Mouse (Mus musculus) Patski (cell line): ENCODE measurements around the gene Sigmar1. TPM values are rescaled to one million over a fixed set of nuclear protein-coding genes. Genes with fewer than 3 reads are reported as not detected.
"Not testable (repeated sequence)": the region's sequence is repeated elsewhere in the genome, so short reads cannot be mapped to it uniquely, and the experiment has no call there.

ENCODE experiments used
- ATAC-seq: fragments of 100-300 bp; one replicate; pipeline ENCODE4 v1.8.0; 2021
- CTCF ChIA-PET: fragments of 350-600 bp; sonication (Branson Sonifier 250); formaldehyde crosslinking; loops from one replicate; lab custom pipeline; 2022; ENCODE audit warnings: inconsistent platforms; lab: Charles Lee
- POLR2A ChIA-PET: fragments of 350-600 bp; sonication (Branson Sonifier 250); formaldehyde crosslinking; loops from one replicate; lab custom pipeline; 2022; ENCODE audit warnings: antibody characterized with exemption, inconsistent platforms; lab: Charles Lee
- DNase-seq: peaks from one replicate; pipeline ENCODE4 v3.0.0-alpha.2; 2011; ENCODE audit warnings: low read depth, low spot score
- H3K27me3 ChIP-seq: fragments of 371-371 bp; one replicate; pipeline ENCODE4 v1.5.1; 2021
- CTCF ChIP-seq: fragments of 100-300 bp; IDR thresholded peaks from one replicate; pipeline ENCODE4 v1.5.1; 2021
- in situ Hi-C: fragments of 300-500 bp; cut with MboI; formaldehyde crosslinking; loops from 3 replicates; pipeline ENCODE4 v1.11.1; 2018; ENCODE audit warnings: low pct_unique_long_range_greater_than_20kb, mixed read lengths
- polyA plus RNA-seq: library from polyadenylated mRNA; unstranded; gene quantifications from one replicate; pipeline ENCODE4 v1.2.3, GENCODE M21; 2021

The Sigmar1 gene
- polyA plus RNA-seq, 1 experiment from 2014 or later = 44.4 TPM

GRCm38 (mm10) chr4:41710229-41710628 lies 45.7 kb downstream of the Sigmar1 start:
- in situ Hi-C loops = loop anchor here (25.0 kb wide), 1 partner anchor 573 kb away; the partner anchor contains the start of gene Ube2r2
- TF ChIP-seq CTCF = no peak
- no peaks in the 10 kb centered on the region for H3K27me3 ChIP-seq
- ChIA-PET CTCF (no interaction called here), POLR2A (no interaction called here)
- DNase-seq (no peak), ATAC-seq (no peak)

GRCm38 (mm10) chr4:41708192-41708745 lies 47.7 kb downstream of the Sigmar1 start:
- ATAC-seq (no peak), DNase-seq (no peak)
- in situ Hi-C loops = loop anchor here (5.0 to 25.0 kb wide), 3 partner anchors 51 to 571 kb away; partner anchors contain the start of gene Ube2r2
- TF ChIP-seq CTCF = no peak
- POLR2A ChIA-PET = interaction anchor here (0.6 kb wide), 1 partner anchor 37 kb away, joined by 3 read pairs; no protein-coding TSS in a partner anchor
- no peaks in the 10 kb centered on the region for H3K27me3 ChIP-seq
- CTCF ChIA-PET = interaction anchor here (0.9 to 1.4 kb wide), 10 partner anchors 31 to 243 kb away, joined by 3 to 12 read pairs (median 3); no protein-coding TSS in a partner anchor

DNA sequence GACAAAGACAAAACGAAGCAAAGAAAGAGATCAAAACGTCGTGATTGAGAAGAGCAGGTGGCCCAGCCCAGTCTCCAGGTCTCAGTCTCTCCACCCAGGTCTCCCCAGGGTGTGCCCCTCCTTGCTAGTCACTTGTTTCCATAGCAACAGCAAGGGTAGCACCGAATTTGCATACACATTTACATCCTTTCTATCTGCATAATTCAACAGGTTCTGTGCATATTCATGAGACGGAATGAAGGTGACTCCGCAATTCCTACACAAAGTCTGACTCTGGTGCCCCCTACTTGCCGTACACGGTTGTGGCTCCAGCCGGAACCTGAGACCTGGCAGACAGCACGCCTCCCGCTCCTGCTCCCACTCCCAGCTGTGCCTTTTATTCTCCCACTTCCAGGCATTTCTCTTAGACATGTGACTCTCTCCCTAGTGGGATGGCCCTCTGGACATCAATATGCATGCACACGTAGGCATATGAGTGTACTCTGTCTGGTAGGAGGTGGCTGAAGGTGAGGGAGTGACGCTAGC lies 48.9 kb downstream of the Sigmar1 start:
- ChIA-PET CTCF (interaction anchor here (0.9 to 2.0 kb wide), 8 partner anchors 54 to 242 kb away, joined by 3 to 12 read pairs (median 4); partner anchors contain the start of genes Kif24 and Nudt2), POLR2A (interaction anchor here (1.2 kb wide), 1 partner anchor 45 kb away, joined by 3 read pairs; no protein-coding TSS in a partner anchor)
- in situ Hi-C loops = loop anchor here (5.0 to 25.0 kb wide), 3 partner anchors 50 to 570 kb away; partner anchors contain the start of gene Ube2r2
- no peak for DNase-seq
- H3K27me3 ChIP-seq = no peaks in the 10 kb centered on the region
- no peak for TF ChIP-seq CTCF
- no peak for ATAC-seq

DNA sequence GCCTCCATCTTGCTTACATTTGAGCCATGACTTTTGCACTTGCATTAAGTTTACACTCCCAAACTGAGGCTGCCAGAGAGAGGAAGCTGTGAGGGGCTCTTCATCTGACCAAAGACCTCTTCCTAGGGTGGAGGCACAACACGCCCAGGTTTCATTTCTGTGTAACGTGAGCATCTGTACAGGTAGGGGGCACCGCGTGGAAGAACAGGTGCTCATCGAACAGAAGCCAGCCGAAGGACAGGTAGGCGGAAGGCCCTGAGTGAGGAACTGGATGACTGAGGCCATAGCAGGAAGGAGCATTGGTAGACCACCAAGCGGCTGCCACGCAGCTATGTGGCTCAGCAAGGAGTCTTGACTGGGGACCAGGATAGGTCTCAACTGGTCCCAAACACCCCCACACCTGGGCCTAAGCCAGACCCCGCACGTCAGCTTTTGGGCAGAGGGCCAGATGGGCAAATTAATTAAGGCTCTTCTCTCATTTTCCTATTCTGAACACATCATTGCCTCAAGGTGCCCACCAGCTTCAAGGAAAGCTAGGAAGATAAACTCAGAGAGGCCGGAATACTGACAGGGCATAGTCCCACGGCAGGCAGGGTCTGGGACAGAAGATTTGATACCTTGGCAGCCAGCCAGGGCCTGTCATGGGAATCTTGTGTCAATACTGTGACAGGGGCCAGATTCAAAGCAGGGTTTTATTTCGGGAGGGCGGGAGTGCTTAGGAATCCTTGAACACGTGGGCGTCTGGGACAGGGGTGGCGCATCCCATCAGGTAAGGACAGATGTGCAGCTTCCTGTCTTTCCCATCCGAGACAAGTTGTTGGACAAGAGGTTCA lies 49.8 kb downstream of the Sigmar1 start:
- in situ Hi-C loops = loop anchor here (5.0 to 25.0 kb wide), 3 partner anchors 49 to 569 kb away; partner anchors contain the start of gene Ube2r2
- ATAC-seq (no peak), DNase-seq (no peak)
- no peak for TF ChIP-seq CTCF
- CTCF ChIA-PET = interaction anchor here (1.3 to 2.0 kb wide), 3 partner anchors 53 to 241 kb away, joined by 3 to 6 read pairs (median 5); partner anchors contain the start of genes Kif24 and Nudt2
- POLR2A ChIA-PET = interaction anchor here (1.2 kb wide), 1 partner anchor 44 kb away, joined by 3 read pairs; no protein-coding TSS in a partner anchor
- no peaks in the 10 kb centered on the region for H3K27me3 ChIP-seq

- ChIA-PET CTCF (no interaction called here), POLR2A (no interaction called here)
- H3K27me3 ChIP-seq = no peaks in the 10 kb centered on the region
- in situ Hi-C loops = loop anchor here (5.0 to 25.0 kb wide), 3 partner anchors 47 to 567 kb away; partner anchors contain the start of gene Ube2r2
- DNase-seq (no peak), ATAC-seq (no peak)
- TF ChIP-seq CTCF = no peak
Observed at GRCm38 (mm10) chr4:41704651-41705050, 51.3 kb downstream of the Sigmar1 start.

GRCm38 (mm10) chr4:41702226-41702625 lies 53.7 kb downstream of the Sigmar1 start:
- in situ Hi-C loops = loop anchor here (25.0 kb wide), 1 partner anchor 565 kb away; the partner anchor contains the start of gene Ube2r2
- DNase-seq, H3K27me3 ChIP-seq, ATAC-seq, CTCF ChIA-PET, POLR2A ChIA-PET: not testable (repeated sequence)

GRCm38 (mm10) chr4:41700224-41700623 lies 55.7 kb downstream of the Sigmar1 start:
- in situ Hi-C loops = loop anchor here (25.0 kb wide), 1 partner anchor 563 kb away; the partner anchor contains the start of gene Ube2r2
- POLR2A ChIA-PET, CTCF ChIA-PET: not testable (repeated sequence)

DNA sequence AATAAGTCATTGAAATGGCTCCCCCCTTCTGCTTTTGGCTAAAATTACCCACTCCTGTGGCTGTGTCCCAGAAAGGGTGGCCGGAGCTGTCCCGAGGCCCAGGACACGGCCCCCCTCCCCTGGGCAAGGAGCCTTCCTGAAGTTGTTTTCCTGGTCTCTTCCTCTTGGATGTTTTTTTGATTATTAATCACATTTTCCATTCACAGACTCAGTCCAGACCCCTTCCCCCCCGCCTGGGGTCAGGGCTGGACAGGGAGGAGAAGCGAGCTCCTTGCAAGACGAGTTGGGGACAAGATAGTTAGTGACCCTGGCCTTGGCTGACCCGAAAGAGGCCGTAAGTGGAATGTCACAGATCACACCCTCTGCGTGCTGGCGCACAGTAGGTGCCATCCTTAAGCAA lies 56.2 kb downstream of the Sigmar1 start, which contains the start of gene Il11ra1:
TSS of gene Il11ra1 (plus strand) at position 207 of the 400 bp plus-strand sequence.
- ATAC-seq, POLR2A ChIA-PET: not testable (repeated sequence)
- in situ Hi-C loops = loop anchor here (25.0 kb wide), 1 partner anchor 562 kb away; the partner anchor contains the start of gene Ube2r2

More at GRCm38 (mm10) chr4:41700224-41700623, 55.7 kb downstream of the Sigmar1 start:
- H3K27me3 ChIP-seq, DNase-seq, ATAC-seq: not testable (repeated sequence)

GRCm38 (mm10) chr4:41698421-41699016 lies 57.4 kb downstream of the Sigmar1 start:
- ATAC-seq, POLR2A ChIA-PET, CTCF ChIA-PET, DNase-seq, H3K27me3 ChIP-seq, in situ Hi-C loops: not testable (repeated sequence)

More for the DNA sequence above, 56.2 kb downstream of the Sigmar1 start, which contains the start of gene Il11ra1:
- H3K27me3 ChIP-seq, CTCF ChIA-PET, DNase-seq: not testable (repeated sequence)

- POLR2A ChIA-PET, ATAC-seq, CTCF ChIA-PET, in situ Hi-C loops, DNase-seq, H3K27me3 ChIP-seq: not testable (repeated sequence)
Observed at GRCm38 (mm10) chr4:41696930-41697841, 58.8 kb downstream of the Sigmar1 start, which contains the start of gene Cntfr. TSS of gene Cntfr (minus strand) at chr4:41697089.

GRCm38 (mm10) chr4:41696452-41696851 lies 59.5 kb downstream of the Sigmar1 start:
- H3K27me3 ChIP-seq, CTCF ChIA-PET, ATAC-seq, POLR2A ChIA-PET, DNase-seq, in situ Hi-C loops: not testable (repeated sequence)

DNA sequence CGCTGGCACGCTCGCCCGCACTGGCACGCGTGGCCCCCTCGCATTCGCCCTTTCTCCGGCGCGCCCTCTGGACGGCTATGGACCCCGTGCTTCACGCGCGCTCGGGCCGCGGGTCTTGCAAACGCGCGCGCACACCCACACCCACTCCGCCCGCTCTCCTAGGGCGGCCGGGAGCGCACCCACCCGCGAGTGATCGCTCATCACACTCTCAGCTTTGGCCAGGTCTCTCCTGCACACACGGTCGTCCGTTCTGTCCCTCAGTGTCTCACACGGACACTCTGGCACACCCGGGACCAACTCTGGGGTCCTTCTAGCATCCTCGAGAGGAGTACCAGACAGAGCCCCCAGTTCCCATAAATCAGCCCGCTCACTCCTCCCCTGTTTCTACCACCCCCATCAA lies 60.2 kb downstream of the Sigmar1 start:
- H3K27me3 ChIP-seq, DNase-seq, ATAC-seq, POLR2A ChIA-PET, in situ Hi-C loops, CTCF ChIA-PET: not testable (repeated sequence)

DNA sequence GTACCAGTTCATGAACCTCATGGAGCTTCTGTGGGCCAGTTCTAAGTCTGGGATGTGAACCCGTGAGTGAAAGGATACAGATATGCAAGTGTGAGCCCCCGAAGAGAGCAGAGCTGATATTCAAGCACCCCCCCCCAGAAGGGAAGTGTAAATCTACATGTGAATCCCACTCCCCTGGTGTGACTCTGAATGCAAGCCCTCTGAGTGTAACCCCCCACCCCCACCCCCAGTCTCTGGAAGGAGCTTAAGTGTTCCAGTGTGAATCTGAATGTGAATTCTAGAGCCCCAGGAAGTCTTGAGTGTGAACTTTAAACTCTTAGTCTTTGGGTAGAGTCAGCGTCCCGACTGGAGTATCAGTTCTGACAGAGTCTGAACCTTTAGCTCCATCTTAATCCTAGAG lies 62.4 kb downstream of the Sigmar1 start:
- CTCF ChIA-PET, ATAC-seq, in situ Hi-C loops, DNase-seq, POLR2A ChIA-PET, H3K27me3 ChIP-seq: not testable (repeated sequence)
